Mouse (Mus musculus) forebrain, embryonic 14.5 days (tissue): ENCODE measurements around the gene Slc27a1. TPM values are rescaled to one million over a fixed set of nuclear protein-coding genes. Genes with fewer than 3 reads are reported as not detected.

Experiments
- ATAC-seq: fragments of 200-750 bp; cut with Nextera tagmentation; 2 replicates; pipeline ENCODE4 v1.8.0; 2017; ENCODE audit warnings: mild to moderate bottlenecking, moderate library complexity
- DNase-seq: peaks from one replicate; pipeline ENCODE4 v3.0.0-alpha.2; 2015; ENCODE audit warnings: low spot score
- H3K27ac ChIP-seq: fragments of 300-500 bp; sonication (generic); 2 replicates; pipeline ENCODE4 v1.5.1; 2014; ENCODE audit warnings: low read depth, mild to moderate bottlenecking, control low read depth, low read length, moderate library complexity
- H3K27me3 ChIP-seq: fragments of 300-500 bp; sonication (generic); replicated peaks from 2 replicates; pipeline ENCODE4 v1.6.1; 2014; ENCODE audit warnings: low read length, control low read depth, mixed read lengths; ENCODE audit not compliant: control insufficient read depth, insufficient read depth
- H3K36me3 ChIP-seq: fragments of 300-500 bp; sonication (generic); 2 replicates; pipeline ENCODE4 v1.6.1; 2014; ENCODE audit warnings: low read length, control low read depth; ENCODE audit not compliant: control insufficient read depth, insufficient read depth
- H3K4me1 ChIP-seq: fragments of 300-500 bp; sonication (generic); 2 replicates; pipeline ENCODE4 v1.6.1; 2014; ENCODE audit warnings: antibody characterized with exemption, low read length, control low read depth; ENCODE audit not compliant: control insufficient read depth, insufficient read depth
- H3K4me2 ChIP-seq: fragments of 300-500 bp; sonication (generic); 2 replicates; pipeline ENCODE4 v1.6.1; 2014; ENCODE audit warnings: mild to moderate bottlenecking, control low read depth, low read length
- H3K4me3 ChIP-seq: fragments of 300-500 bp; sonication (generic); 2 replicates; pipeline ENCODE4 v1.5.1; 2014; ENCODE audit warnings: low read depth, low read length, control low read depth
- H3K9ac ChIP-seq: fragments of 300-500 bp; sonication (generic); 2 replicates; pipeline ENCODE4 v1.6.1; 2014; ENCODE audit warnings: mild to moderate bottlenecking, low read length, control low read depth, moderate library complexity
- H3K9me3 ChIP-seq: fragments of 300-500 bp; sonication (generic); replicated peaks from 2 replicates; pipeline ENCODE4 v1.6.1; 2016; ENCODE audit warnings: low read length, control low read depth, mixed read lengths; ENCODE audit not compliant: control insufficient read depth
- WGBS: fragments of 180-500 bp; shearing (Covaris S2); extraction: QIAGEN DNeasy Blood & Tissue Kit; methylation state at CpG from one replicate; pipeline ENCODE4 v1.1.7; 2014; 5-methylcytosine and 5-hydroxymethylcytosine counted together
- polyA plus RNA-seq: library from polyadenylated mRNA; unstranded; fragments of >200 nt; fragmentation: Nextera tagmentation; extraction: Ambion mirVana; gene quantifications from 2 replicates; pipeline ENCODE4 v1.2.1, GENCODE M21; 2014

Gene Slc27a1
- polyA plus RNA-seq, 1 experiment from 2014 or later: 25.8 TPM

DNA sequence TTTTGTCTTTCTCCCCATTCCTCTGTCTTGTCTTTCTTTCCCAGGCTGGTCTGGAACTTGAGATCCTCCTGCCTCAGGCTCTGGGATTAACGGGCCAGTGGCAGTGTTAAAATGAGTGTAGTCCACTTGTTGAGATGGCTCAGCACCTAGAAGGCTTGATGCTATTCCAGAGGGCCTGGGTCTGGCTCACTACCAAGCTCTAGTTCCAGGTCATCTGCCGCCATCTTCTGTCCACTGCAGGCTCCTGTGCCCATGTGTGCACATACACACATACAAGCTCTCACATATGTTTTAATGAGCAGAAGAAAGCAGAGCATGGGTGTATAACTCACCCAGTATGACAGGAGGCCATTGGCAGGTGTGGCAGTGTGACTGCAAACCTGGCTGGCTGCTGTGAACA lies 3.4 kb downstream of the Slc27a1 start:
- Histone ChIP-seq H3K4me3 (0 out of 2 replicates have a peak overlapping the region, but pooled peaks have one; percentile 64), H3K9ac (no peak overlapping the region), H3K4me1 (peaks cover 23% of the 10 kb centered on the region), H3K27ac (peak overlapping the region; percentile 87), H3K36me3 (no peaks in the 10 kb centered on the region), H3K9me3 (no peaks in the 10 kb centered on the region), H3K4me2 (peak overlapping the region; percentile 81), H3K27me3 (no peaks in the 10 kb centered on the region)
- WGBS: 78% methylated on average over 2 of the region's 2 CpGs
- DNase-seq: no peak
- no peak for ATAC-seq

DNA sequence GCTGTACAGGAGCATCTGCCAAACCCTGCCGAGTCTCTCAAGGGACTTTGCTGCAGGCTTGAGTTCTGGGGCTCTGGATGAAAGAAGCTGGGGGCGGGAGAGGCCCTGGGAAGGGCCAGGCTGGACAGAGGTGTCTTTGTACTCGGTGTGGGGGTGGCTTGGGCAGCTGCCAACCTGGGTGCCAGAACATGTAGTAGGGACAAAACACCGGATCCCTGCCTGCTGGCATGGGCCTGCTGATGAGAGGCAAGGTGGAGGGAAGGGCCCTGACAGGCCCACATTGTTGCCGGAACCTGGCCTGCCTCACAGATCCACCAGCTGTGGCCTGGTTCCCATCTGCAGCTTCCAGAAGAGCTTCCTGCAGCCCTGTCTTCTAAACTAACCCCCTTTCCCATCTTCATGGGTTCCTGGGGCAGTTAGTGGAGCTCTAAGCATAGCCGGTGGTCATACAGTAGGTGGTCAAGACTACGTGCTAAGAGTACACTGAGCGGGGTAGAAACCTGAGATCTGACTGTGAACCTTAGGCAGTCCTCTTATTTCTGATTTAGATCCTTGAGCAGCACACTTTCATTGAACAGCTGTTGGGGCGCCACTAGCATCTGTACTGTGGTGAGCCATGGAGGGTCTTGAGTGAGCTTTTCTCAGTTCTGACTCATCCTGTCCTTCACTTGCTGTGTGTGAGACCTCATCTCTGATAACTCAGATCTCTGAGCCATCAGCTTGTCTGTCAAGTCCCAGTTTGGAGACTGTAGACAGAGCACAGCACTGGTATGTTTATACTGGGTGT lies 4.4 kb downstream of the Slc27a1 start:
- ATAC-seq (peak; percentile 15), DNase-seq (peak; percentile 89)
- H3K4me3 ChIP-seq: 0 out of 2 replicates have a peak overlapping the region, but pooled peaks have one; percentile 5
- H3K36me3 ChIP-seq: no peaks in the 10 kb centered on the region
- H3K27ac ChIP-seq: peak overlapping the region; percentile 87
- H3K4me1 ChIP-seq: peaks cover 23% of the 10 kb centered on the region
- 44% methylated on average over 9 of the region's 9 CpGs for WGBS
- H3K27me3 ChIP-seq: no peaks in the 10 kb centered on the region
- H3K9ac ChIP-seq: peak overlapping the region; percentile 41
- no peaks in the 10 kb centered on the region for H3K9me3 ChIP-seq
- H3K4me2 ChIP-seq: peak overlapping the region; percentile 81

DNA sequence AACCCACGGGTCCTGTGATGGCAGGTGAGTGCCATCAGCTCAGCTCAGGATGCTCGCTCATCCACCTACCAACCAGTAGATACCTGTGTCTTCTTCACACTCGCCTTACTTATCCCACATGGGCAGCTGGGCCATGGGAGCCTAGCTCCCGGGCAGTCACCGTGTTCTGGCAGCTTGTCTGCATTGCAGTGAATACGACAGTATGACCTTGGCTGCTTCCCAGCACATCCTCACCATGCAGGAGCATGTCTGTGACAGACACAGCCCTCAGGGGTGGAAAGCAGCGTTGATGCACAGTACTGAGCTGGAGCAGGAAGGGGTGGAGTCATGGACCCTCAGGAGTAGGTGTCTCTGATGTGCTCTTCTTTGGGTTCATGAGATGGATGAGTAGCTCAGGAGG lies 5.7 kb downstream of the Slc27a1 start:
- DNase-seq: no peak
- peaks cover 20% of the 10 kb centered on the region for H3K4me1 ChIP-seq
- H3K4me2 ChIP-seq: no peak overlapping the region
- no peaks in the 10 kb centered on the region for H3K27me3 ChIP-seq
- 71% methylated on average over 7 of the region's 7 CpGs for WGBS
- peaks cover 2% of the 10 kb centered on the region; the same call in 1 of the 2 replicates for H3K36me3 ChIP-seq
- H3K9ac ChIP-seq: no peak overlapping the region
- H3K9me3 ChIP-seq: no peaks in the 10 kb centered on the region
- H3K4me3 ChIP-seq: no peak overlapping the region
- H3K27ac ChIP-seq: no peak overlapping the region
- no peak for ATAC-seq

GRCm38 (mm10) chr8:71575020-71575419 lies 6.3 kb downstream of the Slc27a1 start:
- no peak for DNase-seq
- peaks cover 7% of the 10 kb centered on the region; the same call in 1 of the 2 replicates for H3K36me3 ChIP-seq
- no peak overlapping the region for H3K4me3 ChIP-seq
- H3K9ac ChIP-seq: no peak overlapping the region
- H3K27ac ChIP-seq: no peak overlapping the region
- no peaks in the 10 kb centered on the region for H3K27me3 ChIP-seq
- no peak for ATAC-seq
- H3K4me1 ChIP-seq: peaks cover 20% of the 10 kb centered on the region
- no peak overlapping the region for H3K4me2 ChIP-seq
- H3K9me3 ChIP-seq: no peaks in the 10 kb centered on the region
- WGBS: 85% methylated on average over 1 of the region's 1 CpGs

DNA sequence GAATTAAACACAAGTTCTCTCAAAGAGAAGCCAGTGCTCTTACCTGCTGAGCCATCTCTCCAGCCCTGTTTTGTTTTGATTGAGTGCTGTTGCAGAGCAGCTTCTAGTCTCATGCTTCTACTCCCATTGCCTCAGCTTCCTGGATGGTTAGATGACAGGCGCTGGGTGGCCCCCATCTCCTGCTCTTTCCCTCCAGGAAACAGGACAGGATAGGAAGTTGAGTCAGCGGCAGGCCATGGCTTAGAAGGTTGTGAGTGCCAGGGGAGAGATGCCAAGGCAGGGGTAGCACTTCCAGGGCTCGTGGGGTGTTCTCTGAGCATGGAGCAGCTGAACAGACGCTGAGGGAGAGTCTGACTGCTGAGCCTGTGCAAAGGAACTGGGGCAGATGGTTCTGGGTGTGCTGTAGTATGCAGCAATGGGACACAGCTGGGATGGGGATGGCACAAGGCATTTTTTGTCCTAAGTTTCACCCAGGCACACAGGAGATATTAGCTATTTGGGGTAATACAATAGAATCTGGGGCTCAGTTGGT lies 9.2 kb downstream of the Slc27a1 start:
- ATAC-seq (no peak), DNase-seq (no peak)
- Histone ChIP-seq H3K36me3 (peaks cover 30% of the 10 kb centered on the region), H3K4me2 (no peak overlapping the region), H3K27ac (no peak overlapping the region), H3K4me3 (no peak overlapping the region), H3K4me1 (peaks cover 4% of the 10 kb centered on the region; the same call in 1 of the 2 replicates), H3K9ac (no peak overlapping the region), H3K27me3 (no peaks in the 10 kb centered on the region), H3K9me3 (no peaks in the 10 kb centered on the region)
- WGBS: 67% methylated on average over 4 of the region's 4 CpGs

- no peak overlapping the region for H3K9ac ChIP-seq
- ATAC-seq: no peak
- 70% methylated on average over 1 of the region's 1 CpGs for WGBS
- DNase-seq: no peak
- peaks cover 40% of the 10 kb centered on the region for H3K36me3 ChIP-seq
- H3K4me1 ChIP-seq: no peaks in the 10 kb centered on the region
- no peaks in the 10 kb centered on the region for H3K27me3 ChIP-seq
- no peaks in the 10 kb centered on the region for H3K9me3 ChIP-seq
- H3K4me2 ChIP-seq: no peak overlapping the region
- H3K27ac ChIP-seq: no peak overlapping the region
- no peak overlapping the region for H3K4me3 ChIP-seq
These were observed 10.3 kb downstream of the Slc27a1 start for GRCm38 (mm10) chr8:71579009-71579408.

GRCm38 (mm10) chr8:71579476-71579875 lies 10.8 kb downstream of the Slc27a1 start:
- 72% methylated on average over 14 of the region's 14 CpGs for WGBS
- Histone ChIP-seq H3K27ac (no peak overlapping the region), H3K27me3 (no peaks in the 10 kb centered on the region), H3K4me1 (no peaks in the 10 kb centered on the region), H3K4me2 (no peak overlapping the region), H3K36me3 (peaks cover 45% of the 10 kb centered on the region), H3K9ac (no peak overlapping the region), H3K4me3 (no peak overlapping the region), H3K9me3 (no peaks in the 10 kb centered on the region)
- DNase-seq (no peak), ATAC-seq (no peak)

DNA sequence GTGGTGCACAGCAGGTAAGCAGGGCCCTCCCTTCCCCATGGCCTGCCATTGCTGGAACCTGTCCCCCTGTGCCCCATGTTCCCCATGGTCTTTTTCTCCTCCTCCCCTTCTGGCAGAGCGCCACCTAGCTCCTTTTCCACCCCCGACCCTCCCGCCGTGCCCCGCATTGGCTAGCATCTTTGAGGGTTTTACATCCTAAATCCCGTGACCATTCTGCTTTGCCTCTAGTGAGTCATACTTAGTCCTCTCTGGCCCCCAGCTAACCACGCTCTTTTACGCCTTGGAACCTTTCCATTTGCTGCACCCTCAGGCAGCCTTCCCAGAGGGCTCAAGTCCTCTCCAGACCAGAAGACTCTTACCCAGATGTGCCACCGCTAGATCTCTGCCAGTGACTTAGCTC lies 11.5 kb downstream of the Slc27a1 start:
- no peaks in the 10 kb centered on the region for H3K9me3 ChIP-seq
- H3K27me3 ChIP-seq: no peaks in the 10 kb centered on the region
- no peak overlapping the region for H3K27ac ChIP-seq
- H3K4me2 ChIP-seq: no peak overlapping the region
- H3K36me3 ChIP-seq: peaks cover 52% of the 10 kb centered on the region
- WGBS: 23% methylated on average over 9 of the region's 9 CpGs
- peak; percentile 38 for DNase-seq
- H3K9ac ChIP-seq: no peak overlapping the region
- no peaks in the 10 kb centered on the region for H3K4me1 ChIP-seq
- ATAC-seq: peak; percentile 26; the same call in 1 of the 2 replicates
- H3K4me3 ChIP-seq: no peak overlapping the region

DNA sequence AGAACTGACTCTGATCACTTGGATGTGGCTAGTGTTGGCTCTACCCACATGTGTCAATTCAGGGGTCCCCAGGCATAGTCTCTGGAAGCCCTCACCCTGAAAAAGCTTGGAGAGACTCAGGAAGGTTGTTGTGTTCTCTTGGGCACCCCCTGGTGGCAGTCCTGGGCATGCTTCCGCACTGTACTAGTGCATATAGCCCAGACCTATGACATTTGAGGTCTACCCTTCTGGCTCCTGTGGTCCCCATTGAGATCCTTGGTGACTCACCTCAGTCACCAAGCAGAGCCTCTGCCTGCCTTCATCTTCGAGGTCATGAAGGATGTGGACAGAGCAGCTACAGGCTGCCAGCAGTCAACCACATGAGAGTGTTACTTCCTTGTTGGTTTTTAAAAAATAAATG lies 18.2 kb downstream of the Slc27a1 start:
- 70% methylated on average over 2 of the region's 2 CpGs for WGBS
- H3K4me2 ChIP-seq: no peak overlapping the region
- no peaks in the 10 kb centered on the region for H3K9me3 ChIP-seq
- 0 out of 2 replicates have a peak, but pooled peaks have one; percentile 32 for ATAC-seq
- H3K9ac ChIP-seq: no peak overlapping the region
- no peaks in the 10 kb centered on the region for H3K27me3 ChIP-seq
- H3K27ac ChIP-seq: no peak overlapping the region
- peak; percentile 61 for DNase-seq
- peaks cover 5% of the 10 kb centered on the region for H3K4me1 ChIP-seq
- H3K4me3 ChIP-seq: no peak overlapping the region
- H3K36me3 ChIP-seq: peaks cover 45% of the 10 kb centered on the region
